ENCODE assay signal across 22 mouse cellular contexts in genomic region chr10:81015666-81016065, GRCm38 (mm10). TPM values are rescaled to one million over a fixed set of nuclear protein-coding genes. Genes with fewer than 3 reads are reported as not detected.
"Had no signal": no experiment of that assay in that cellular context is flagged by ENCODE, and none has a peak within 500 bp of the region (broad histone marks: within the 10 kb centered on the region; RNA-seq: fewer than 3 reads in every experiment).

No protein-coding gene starts in this region.

- H3K9ac ChIP-seq: limb, embryonic 13.5 days; liver, embryonic 14.5 days; midbrain, embryonic 12.5 days; midbrain, embryonic 15.5 days had no signal

- H3K27me3 ChIP-seq: midbrain, embryonic 15.5 days had no signal

- DNase-seq: kidney, adult 18-20 months; kidney, postnatal 10 days; kidney, postnatal 36 days; layer of hippocampus, adult 9-11 months; liver; lung, adult 2 months; lung, postnatal 14 days; lung, postnatal 4 days; retina, postnatal 1 day; right cerebral cortex, postnatal 25 days; thymus, adult 18-20 months; thymus, postnatal 36 days had no signal

- H3K9me3 ChIP-seq: limb, embryonic 10.5 days; limb, embryonic 13.5 days; midbrain, embryonic 12.5 days; midbrain, embryonic 15.5 days had no signal

- H3K4me3 ChIP-seq: myocyte had no signal

- H3K36me3 ChIP-seq: limb, embryonic 10.5 days; limb, embryonic 13.5 days; midbrain, embryonic 12.5 days; midbrain, embryonic 15.5 days had no signal

- H3K27ac ChIP-seq: limb, embryonic 10.5 days; limb, embryonic 13.5 days; liver, embryonic 14.5 days; midbrain, embryonic 12.5 days; midbrain, embryonic 15.5 days had no signal

RNA-seq across cellular contexts. Expression of gene Gng7, which starts 0.9 kb away (rescaled TPM):
- total RNA-seq: monocyte, adult 5-6 weeks; neutrophil, adult 5-6 weeks had no signal

RNA-seq across cellular contexts. Expression of gene Diras1, which starts 9.8 kb away (rescaled TPM):
- total RNA-seq: megakaryocyte progenitor cell, adult 5-6 weeks; megakaryocyte-erythroid progenitor cell, adult 5-6 weeks; neutrophil, adult 5-6 weeks had no signal
- polyA plus RNA-seq: liver, embryonic 14.5 days; lung, adult 2 months had no signal
